Mouse (Mus musculus): Measurements from ENCODE around the gene Safb2.

Safb2 gene

DNA sequence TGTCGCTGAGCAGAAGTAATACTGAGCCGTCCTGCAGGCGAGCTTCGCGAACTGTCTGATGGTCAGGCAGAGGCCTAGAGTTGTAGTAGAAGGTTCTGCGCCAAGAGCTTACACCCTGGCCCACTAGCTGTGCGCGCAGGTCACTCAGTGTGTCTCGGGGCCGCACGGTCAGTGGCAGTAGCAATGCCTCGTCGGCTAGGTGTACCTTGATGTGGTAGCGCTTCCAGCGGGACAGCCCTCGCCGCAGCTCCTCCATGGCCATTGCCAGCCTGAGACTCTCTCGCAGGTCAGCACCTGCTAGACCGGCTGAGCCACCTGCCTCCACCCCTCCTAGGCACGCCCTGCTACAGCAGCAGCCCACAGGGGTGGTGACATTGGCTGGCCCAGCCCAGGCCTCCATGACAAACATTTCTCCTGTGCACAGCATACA is 30.2 kb downstream of the Safb2 start, which contains the start of gene Gm20219:
Gene Gm20219 (minus strand): TSS at position 266 of the 430 bp plus-strand sequence.
- no peak for DNase-seq

- peak; percentile 84 for DNase-seq
Measured at GRCm38 (mm10) chr17:56552781-56553363, 31.5 kb downstream of the Safb2 start.

DNA sequence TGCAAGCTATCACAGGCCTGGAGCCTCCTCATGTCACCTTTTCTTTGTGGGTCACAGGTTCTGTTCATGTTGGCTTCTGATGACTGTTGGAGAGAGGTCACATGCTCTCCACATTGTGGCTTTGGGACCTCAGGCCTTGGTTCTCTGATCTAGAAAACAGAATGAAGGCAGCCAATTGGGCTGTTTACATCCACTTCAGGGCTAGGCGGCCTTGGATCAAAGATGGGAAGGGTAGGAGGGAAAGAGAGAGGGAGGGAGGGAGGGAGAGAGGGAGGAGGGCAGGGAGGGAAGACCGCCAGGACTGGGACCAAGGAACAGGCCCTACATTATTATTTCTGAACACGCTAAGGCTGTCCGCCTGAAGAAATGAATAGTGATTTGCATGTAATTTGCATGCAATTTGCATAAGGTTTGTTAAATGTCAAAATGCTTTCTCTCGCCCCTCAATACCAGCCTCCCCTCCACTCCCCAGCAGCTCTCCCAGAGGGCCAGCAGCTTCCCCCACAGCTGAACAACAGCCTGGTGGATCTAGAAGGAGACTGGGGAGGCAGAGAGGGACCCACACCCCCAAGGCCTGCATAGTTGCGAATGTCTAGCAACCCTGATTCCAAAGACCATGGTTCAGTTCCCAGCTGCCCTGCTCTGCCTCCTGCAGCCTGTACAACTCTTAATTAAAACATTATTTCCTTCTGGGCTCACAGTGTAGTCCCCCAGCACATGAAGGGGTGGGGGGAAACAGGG is 32.4 kb downstream of the Safb2 start:
- DNase-seq: no peak

DNA sequence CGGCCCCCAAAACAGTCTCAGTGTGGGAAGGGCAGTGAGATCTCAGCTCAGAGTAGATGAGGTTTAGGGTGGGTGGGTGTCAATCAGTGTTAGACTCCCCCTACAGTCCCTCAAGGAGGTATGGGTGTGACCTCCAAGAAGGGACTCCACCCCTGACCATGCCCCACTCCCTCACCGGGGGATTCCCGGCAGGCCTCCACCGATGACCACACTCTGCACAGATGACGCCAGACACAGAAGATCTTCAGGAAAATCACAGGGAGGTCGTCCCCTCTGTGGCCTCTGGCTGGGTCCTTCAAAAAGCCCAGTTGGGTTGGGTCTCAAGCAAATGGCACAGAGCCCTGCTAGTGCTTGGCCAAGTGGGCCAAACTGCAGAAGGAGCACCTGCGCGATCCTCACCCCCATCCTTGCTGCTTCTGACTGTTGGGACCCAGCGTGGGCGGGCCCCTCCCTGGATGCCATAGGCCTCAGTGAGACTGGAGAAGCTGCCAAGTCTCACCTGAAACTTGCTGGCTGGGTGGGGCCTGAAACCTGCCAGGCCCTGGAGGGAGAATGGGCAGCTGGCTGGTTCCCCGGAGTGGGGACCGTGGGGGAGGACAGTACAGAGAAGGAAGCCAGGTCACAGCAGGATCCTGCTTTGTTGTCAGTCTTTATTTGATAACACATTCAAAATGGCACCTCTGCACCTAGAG is 33.5 kb downstream of the Safb2 start:
- DNase-seq: no peak

GRCm38 (mm10) chr17:56548605-56549105 is 35.7 kb downstream of the Safb2 start:
- DNase-seq: peak; percentile 23

DNA sequence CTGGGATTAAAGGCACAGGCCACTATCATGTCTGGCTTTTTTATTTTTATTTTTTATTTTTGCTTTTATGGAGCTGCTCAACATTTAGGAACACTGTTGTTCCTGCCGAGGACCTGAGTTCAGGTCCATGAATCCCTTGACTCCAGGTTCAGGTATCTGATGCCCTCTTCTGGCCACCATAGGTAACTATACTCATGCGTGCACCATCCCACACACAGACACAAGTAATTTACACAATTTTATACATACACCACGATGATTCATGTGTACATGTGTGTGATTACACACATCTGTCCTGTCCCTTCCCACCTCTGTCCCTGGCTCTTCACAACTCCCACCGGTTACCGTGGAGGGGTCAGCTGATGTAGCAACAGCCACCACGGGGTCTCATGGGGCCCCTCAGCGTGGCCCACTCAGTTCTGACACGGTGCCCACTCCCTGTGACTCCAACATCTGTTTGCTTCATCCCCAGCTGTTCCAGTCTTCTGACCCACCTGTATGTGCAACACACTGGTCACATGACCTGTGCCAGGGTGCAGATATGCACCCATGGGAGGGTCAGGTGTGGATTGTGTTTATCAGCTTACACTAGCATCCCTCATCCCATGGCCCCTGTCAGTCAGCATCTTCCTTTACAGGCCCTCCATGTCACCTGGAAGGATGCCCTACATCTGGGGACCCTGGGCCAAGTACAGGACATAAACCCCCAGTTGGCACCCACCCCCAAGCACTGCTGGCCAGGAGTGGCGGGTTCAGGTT is 36.4 kb downstream of the Safb2 start:
- DNase-seq: peak; percentile 55

DNA sequence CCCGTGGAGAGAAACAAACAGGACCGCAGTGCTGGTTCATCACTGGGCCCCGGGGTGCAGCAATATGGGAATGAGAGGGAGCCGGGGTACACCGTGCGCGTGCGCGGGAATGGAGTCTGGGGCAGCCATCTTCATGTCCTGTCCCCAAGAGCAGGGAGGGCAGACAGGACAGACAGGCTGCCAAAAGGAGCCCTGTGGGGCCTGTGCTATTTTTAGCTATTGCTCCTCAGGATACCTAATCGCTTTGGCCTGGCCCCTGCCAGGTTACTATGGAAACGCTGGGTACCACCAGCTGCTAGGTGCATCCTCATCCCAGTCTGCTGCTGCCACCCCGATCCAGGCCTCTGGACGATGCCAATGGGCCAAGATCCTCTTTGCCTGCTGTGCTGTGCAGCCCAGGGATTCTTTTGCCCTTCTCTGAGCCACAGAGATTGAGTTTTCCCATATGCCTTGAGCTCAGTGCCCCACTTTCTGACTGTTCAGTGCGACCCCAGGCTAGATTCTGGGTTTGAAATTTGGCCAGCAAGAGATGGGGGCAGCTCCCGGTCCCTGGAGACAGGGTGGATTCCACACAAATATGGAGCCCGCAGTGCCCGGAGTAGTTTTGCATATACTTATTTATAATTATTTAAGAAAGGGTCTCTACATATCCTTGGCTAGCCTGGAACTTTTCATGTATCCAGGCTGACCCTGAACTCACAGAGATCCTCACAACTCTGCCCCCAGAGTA is 37.1 kb downstream of the Safb2 start:
- peak; percentile 93 for DNase-seq

GRCm38 (mm10) chr17:56546576-56546975 is 37.8 kb downstream of the Safb2 start:
- DNase-seq: no peak

DNA sequence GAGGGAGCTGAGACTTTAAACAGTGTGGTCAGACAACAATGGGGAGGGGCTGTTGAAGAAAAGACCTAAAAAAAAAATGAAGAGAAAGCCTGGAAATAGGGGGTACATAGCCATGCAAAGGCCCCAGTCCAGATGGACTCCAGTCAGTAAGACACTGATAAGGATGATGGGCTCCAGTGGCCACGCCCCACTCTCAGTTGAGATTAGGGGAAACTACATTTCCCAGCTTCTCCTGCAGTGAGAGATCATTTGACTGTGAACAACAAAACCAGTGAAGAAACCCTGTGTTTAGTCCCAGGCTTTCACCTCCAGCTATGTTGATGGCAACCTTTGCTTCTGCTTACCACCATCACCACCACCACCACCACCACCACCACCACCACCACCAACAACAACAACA is 38.4 kb downstream of the Safb2 start:
- DNase-seq: peak; percentile 17

GRCm38 (mm10) chr17:56544699-56545387 is 39.5 kb downstream of the Safb2 start:
- DNase-seq: peak; percentile 14

DNA sequence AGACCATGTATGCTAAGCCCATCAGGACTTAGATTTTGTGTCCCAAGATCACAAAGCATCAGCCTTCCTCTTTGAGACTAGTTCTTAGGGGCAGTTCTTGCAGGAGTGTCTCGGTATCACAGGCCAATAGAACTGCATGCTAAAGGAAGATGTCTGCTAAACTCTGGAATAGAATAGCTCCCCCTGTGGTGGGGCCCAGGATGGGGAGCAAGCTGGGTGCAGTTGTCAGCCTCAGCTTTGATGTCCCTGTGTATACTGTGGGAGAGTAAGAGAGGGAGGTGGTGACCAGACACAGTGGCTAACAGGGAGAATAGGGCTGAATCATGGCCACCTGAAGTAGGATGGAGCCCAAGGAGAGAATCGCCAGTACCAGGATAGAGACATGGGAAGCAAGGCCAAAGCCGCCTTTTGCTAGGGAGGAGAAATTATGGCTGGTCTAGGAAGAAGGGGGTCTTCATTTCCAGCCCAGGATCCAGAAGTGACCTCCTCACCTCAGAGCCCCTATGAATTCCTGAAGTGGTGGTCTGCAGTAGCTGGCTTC is 40.6 kb downstream of the Safb2 start:
- DNase-seq: peak; percentile 9

DNA sequence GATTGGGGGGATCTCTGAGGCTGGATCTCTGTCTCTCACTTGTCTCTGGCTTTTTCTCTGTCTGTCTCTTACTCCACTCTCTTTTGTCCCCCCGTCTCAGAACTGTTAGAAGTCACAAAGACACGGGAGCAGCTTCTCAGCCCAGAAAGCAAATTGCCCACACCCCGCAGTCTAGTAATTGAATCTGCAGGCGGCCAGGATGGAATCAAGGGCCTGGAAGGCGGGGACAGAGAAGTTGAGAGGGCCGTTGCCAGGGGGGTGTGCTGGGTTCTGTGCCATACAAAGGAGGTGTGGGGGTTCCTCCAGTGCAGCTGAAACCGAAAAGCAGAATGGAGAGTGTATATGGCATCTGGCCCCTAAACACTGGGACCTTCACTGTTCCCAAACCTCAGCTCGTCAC is 41.6 kb downstream of the Safb2 start:
- peak; percentile 4 for DNase-seq

DNA sequence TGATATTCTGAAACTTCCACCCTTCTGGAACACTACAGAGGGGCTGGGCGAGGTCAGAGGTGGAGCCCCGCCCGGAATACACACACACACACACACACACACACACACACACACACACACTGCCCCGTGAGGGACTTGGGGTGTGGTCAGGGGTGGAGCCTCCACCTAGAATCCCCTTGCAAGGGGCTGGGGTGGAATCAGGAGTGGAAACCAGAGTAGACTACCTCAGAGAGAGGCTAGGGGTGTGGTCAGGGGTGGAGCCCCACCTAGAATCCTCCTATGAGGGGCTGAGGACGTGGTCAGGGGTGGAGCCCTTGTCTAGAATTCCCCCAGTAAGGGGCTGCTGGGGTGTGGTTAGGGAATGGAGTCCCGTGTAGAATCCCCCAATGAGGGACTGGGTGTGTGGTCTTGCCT is 43.8 kb downstream of the Safb2 start:
- DNase-seq: peak; percentile 5

GRCm38 (mm10) chr17:56537912-56538311 is 46.5 kb downstream of the Safb2 start:
- DNase-seq: peak; percentile 32

DNA sequence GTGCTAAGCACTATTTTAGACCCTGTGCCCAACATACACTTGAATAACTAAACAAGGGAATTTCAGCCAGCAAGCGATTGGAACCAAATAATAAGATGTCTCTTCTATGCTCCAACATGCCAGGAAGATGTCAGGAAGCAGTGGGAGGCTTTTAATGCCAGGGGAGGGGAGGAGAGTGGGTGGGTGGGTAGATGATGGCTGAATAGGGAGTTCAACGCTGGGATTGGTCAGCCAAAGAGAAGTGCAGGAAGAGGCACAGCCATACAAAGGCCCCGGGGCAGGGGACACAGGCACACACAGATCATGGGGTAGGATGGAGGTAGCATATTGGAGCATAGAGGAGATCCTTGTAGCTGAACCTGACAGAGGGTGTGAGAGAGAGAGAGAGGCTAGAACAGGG is 47.5 kb downstream of the Safb2 start:
- DNase-seq: peak; percentile 9

GRCm38 (mm10) chr17:56536192-56536591 is 48.2 kb downstream of the Safb2 start:
- peak; percentile 32 for DNase-seq

- no peak for DNase-seq
Measured at GRCm38 (mm10) chr17:56524943-56525342, 59.4 kb downstream of the Safb2 start.

DNA sequence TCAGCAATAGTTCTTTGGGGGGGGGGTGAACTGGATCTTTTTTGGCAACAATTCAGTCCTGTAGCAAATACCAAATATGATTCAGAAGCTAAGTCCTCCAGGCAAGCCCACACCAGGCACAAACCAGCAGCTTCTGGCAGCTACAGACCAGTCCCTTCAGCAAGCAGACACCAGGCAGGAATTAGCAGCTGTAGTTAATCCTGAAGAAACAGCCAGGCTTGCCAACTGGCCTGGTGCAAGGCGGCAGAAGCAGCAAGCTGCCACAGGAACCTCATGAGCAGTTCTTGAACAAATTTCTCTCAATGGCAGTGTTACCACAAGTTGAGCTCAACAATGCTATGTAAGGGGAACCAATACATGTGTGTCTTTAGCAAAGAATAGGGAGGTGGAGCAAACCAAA is 61.6 kb downstream of the Safb2 start:
- DNase-seq: no peak

DNA sequence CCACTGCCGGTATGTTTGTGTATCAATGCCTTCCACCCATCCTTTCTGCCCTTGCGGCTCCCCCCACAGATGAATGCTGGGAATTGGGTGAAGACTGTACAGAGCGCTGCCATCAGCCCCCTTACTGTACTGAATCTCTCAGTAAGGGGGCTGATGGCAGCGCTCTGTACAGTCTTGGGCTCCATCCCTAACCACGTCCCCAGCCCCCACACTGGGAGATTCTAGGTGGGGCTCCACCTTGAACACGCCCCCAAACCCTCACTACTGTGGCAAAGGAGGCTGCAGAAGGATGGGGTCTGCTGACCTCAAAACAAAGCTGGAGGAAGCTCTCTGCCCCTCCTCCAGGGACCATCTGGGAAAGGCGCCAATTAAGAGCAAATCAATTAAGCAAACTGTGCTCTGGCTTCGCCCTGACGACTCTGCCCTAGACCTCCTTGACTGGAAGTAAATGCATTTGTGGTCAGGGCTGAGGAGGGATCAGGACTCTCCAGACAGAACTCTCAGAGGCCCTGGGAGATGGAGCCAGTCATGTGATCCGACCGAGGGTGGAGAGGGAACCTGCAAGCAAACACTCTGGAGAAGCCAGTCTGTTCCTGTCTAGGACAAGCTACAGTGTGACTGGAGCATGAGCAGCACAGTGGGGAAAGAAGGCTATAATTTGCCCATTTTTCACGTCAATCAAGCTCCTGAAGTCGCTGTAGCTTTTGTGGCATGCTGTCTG is 68.5 kb downstream of the Safb2 start:
- no peak for DNase-seq

- no peak for DNase-seq
Measured at GRCm38 (mm10) chr17:56514916-56515315, 69.5 kb downstream of the Safb2 start.

- no peak for DNase-seq
Measured at GRCm38 (mm10) chr17:56514330-56514729, 70.1 kb downstream of the Safb2 start.

Data from cerebellum, adult 9-10 months (tissue).